Mouse (Mus musculus): ENCODE measurements around the gene Sbk2. TPM values are rescaled to one million over a fixed set of nuclear protein-coding genes. Genes with fewer than 3 reads are reported as not detected.

The Sbk2 gene
- polyA plus RNA-seq, 1 experiment = 0.06 TPM

DNA sequence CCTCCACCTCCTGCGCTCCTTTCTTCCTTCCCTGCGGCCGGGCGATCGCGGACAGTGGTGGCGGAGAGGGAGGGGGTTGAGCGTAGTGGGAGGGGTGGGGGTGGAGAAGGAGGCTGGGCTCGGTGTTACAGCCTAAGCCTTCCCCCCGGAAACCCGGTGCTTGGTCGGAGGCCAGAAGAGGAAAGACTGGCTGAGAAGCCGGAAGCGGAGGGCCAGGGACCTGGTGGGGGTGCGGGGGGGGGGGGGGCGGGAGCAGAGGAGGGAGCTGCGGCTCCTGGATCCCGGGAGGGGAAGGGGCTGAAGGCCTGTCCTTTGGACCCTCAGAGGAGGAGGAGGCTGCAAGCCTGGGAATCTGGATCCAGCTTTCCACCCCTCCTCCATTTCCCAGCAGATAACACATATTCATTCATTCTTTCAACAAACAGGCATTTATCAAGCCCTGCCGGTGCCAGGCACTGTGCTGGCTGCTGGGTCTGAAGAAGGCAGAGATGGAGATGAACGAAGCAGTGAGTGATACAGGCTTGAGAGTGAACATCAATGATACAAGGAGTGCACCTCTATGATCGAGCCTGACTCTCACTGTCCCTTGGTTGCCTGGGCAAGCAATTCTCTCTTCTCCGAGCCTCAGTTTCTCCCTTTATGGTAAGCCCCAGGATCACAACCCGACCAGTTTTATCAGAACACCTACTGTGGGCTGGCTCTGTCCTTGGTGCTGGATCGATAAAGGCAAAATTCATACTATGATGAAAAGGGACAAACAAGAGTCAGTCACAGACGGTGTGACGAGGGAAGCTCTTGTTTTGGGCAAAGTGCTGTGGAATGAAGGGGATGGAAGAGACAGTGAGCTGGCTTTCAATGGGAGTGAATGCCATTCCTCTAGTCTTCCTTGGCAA, 32.0 kb upstream of the Sbk2 start, which contains the start of gene Zfp579:
Gene Zfp579, minus strand, starts transcription at position 156 of the 893 bp plus-strand sequence.
- no peaks in the 10 kb centered on the region for H3K79me3 ChIP-seq (ENCODE audit: low read depth)
- TF ChIP-seq USF1 (IDR thresholded peaks at IDR 0.05; ENCODE audit: low read depth) (no peak), FOSL1 (IDR thresholded peaks at IDR 0.05; ENCODE audit: insufficient read depth, low read length, poor library complexity, severe bottlenecking) (no peak)
- H3K27me3 ChIP-seq (ENCODE audit: control insufficient read depth, insufficient read depth, insufficient read length) = no peaks in the 10 kb centered on the region
- H3ac ChIP-seq (ENCODE audit: control insufficient read depth, insufficient read length, low read depth) = peak within 1 kb of the TSS; percentile 72
- H3K36me3 ChIP-seq (ENCODE audit: control insufficient read depth, insufficient read depth) = no peaks in the 10 kb centered on the region
- H3K4me3 ChIP-seq (ENCODE audit: insufficient read depth, poor library complexity, severe bottlenecking) = peak within 1 kb of the TSS; percentile 43
- peaks cover 6% of the 10 kb centered on the region for H3K79me2 ChIP-seq (ENCODE audit: control insufficient read depth, insufficient read depth)

DNA sequence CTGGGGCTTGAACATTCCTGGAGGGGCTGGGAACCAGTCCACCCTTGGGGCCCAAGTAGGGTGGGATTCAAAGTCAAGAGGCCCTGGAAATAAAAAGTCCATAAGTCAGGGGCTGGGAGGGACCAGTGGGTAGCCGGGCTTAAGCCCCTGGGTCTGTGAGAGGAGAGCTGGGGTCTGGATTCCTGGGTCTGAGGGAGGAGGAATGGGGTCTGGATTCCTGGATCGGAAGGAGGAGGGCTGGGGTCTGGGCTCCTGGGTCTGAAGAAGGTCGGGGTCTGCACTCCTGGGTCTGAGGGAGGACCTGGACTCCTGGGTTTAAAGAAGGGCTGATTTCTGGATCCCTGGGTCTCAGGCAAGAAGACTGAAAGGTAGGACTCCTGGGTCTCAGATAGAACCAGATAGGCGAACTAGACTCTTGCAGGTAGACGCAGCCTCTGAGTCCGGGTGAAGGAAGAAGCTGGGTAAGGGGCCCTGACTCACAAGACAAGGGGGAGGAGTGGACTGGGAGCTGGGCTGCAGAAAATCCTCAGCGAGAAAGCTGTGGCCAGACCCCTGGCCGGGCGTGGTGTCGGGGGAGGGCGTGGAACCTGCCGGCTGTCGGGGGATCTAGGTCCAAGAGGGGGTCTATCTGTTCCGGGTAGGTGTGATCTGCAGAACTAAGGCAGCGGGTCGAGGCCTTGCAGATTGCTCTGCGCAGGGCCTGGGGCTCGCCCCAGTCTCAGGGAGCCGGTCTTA, 31.2 kb upstream of the Sbk2 start:
- Histone ChIP-seq H3K4me3 (ENCODE audit: insufficient read depth, poor library complexity, severe bottlenecking) (peak overlapping the region; percentile 43), H3ac (ENCODE audit: control insufficient read depth, insufficient read length, low read depth) (peak overlapping the region; percentile 72), H3K79me3 (ENCODE audit: low read depth) (no peaks in the 10 kb centered on the region), H3K36me3 (ENCODE audit: control insufficient read depth, insufficient read depth) (no peaks in the 10 kb centered on the region), H3K27me3 (ENCODE audit: control insufficient read depth, insufficient read depth, insufficient read length) (no peaks in the 10 kb centered on the region), H3K79me2 (ENCODE audit: control insufficient read depth, insufficient read depth) (peaks cover 6% of the 10 kb centered on the region)
- no peak for TF ChIP-seq MYOG (IDR thresholded peaks at IDR 0.05; ENCODE audit: control insufficient read depth, extremely low read depth, insufficient read length)
- TF ChIP-seq MYOD1 (IDR thresholded peaks at IDR 0.05; ENCODE audit: control insufficient read depth, insufficient read length, low read depth) = no peak
- no peak for TF ChIP-seq CEBPB (IDR thresholded peaks at IDR 0.05; ENCODE audit: low read depth)
- no peak for TF ChIP-seq MAX (IDR thresholded peaks at IDR 0.05)
- no peak for TF ChIP-seq FOSL1 (IDR thresholded peaks at IDR 0.05; ENCODE audit: insufficient read depth, low read length, poor library complexity, severe bottlenecking)
- no peak for TF ChIP-seq USF1 (IDR thresholded peaks at IDR 0.05; ENCODE audit: low read depth)
- TF ChIP-seq CTCF (IDR thresholded peaks at IDR 0.05; ENCODE audit: control insufficient read depth, insufficient read depth, insufficient read length) = no peak

DNA sequence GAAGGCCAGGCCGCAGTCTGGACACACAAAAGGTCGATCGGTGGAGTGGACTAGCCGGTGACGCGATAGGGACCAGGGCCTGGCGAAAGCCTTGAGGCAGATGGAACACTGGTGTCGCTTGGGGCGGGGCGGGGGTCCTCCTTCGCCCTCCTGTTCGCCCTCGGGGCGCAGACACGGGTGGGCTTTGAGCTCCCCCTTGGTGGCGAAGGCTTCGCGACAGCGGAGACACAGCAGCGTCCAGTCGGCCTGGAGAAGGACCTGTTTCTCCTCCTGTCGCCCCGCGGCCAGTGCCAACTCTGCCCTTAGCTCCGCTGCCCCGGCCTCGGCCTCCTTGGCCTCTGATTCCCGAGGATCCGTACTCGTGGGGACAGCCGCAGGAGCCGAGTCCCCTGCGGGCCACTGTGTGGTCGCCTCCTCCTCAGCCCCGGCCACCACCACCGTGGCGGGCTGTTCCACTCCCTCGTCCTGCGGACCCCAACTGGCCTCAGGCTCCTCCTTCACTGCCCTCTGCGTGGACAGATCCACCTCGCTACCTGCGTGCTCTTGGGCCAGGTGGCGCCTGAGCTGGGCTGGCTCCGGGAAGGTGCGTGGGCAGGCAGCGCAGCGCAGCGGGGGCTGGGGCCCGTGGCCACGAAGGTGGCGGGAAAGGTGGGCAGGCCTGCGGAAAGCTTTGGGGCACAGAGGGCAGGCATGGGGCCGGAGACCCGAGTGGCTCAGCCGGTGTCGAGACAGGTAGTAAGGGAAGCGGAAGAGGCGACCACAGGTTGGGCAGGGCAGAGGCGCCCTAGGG, 30.0 kb upstream of the Sbk2 start:
- TF ChIP-seq MYOG (IDR thresholded peaks at IDR 0.05; ENCODE audit: control insufficient read depth, extremely low read depth, insufficient read length) (no peak), CTCF (IDR thresholded peaks at IDR 0.05; ENCODE audit: control insufficient read depth, insufficient read depth, insufficient read length) (no peak)
- Histone ChIP-seq H3K4me3 (ENCODE audit: insufficient read depth, poor library complexity, severe bottlenecking) (no peak overlapping the region), H3K36me3 (ENCODE audit: control insufficient read depth, insufficient read depth) (no peaks in the 10 kb centered on the region), H3K79me2 (ENCODE audit: control insufficient read depth, insufficient read depth) (peaks cover 6% of the 10 kb centered on the region), H3K27me3 (ENCODE audit: control insufficient read depth, insufficient read depth, insufficient read length) (no peaks in the 10 kb centered on the region), H3K79me3 (ENCODE audit: low read depth) (no peaks in the 10 kb centered on the region), H3ac (ENCODE audit: control insufficient read depth, insufficient read length, low read depth) (no peak overlapping the region)

DNA sequence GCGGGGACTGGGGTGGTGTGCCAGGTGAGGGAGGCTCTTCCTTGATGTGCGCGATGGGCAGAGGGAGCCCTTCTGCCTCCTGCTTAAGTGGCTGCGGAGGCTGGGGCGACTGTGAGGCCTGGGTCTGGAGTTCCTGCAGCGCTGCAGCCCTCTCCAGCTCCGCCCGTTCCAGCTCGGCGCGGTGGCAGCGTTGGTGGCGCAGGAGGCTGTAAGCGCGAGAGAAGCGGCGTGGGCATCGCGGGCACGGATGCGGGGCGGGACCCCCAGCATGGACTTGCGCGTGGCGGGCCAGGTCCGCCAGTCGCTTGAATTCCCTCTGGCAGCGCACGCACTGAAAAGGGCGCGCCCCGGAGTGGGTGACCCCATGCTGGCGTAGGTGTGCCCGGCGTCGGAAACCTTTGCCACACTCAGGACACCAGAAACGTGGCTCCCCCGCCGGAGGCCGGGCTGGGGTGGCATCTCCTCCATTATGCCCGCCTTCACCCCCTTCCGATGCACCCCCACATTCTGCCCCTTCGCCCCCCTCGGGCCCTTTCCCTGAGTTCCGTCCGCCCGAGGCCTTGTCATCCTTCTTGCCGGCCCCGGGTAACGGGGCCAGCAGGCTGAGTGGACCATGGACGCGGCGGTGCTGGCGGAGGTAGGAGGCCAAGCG, 29.3 kb upstream of the Sbk2 start:
- no peak overlapping the region for H3K4me3 ChIP-seq (ENCODE audit: insufficient read depth, poor library complexity, severe bottlenecking)
- H3ac ChIP-seq (ENCODE audit: control insufficient read depth, insufficient read length, low read depth) = no peak overlapping the region
- TF ChIP-seq MAX (IDR thresholded peaks at IDR 0.05) (no peak), CTCF (IDR thresholded peaks at IDR 0.05; ENCODE audit: control insufficient read depth, insufficient read depth, insufficient read length) (no peak), FOSL1 (IDR thresholded peaks at IDR 0.05; ENCODE audit: insufficient read depth, low read length, poor library complexity, severe bottlenecking) (no peak), USF1 (IDR thresholded peaks at IDR 0.05; ENCODE audit: low read depth) (no peak), MYOG (IDR thresholded peaks at IDR 0.05; ENCODE audit: control insufficient read depth, extremely low read depth, insufficient read length) (no peak), MYOD1 (IDR thresholded peaks at IDR 0.05; ENCODE audit: control insufficient read depth, insufficient read length, low read depth) (no peak)
- H3K36me3 ChIP-seq (ENCODE audit: control insufficient read depth, insufficient read depth) = no peaks in the 10 kb centered on the region
- H3K79me2 ChIP-seq (ENCODE audit: control insufficient read depth, insufficient read depth) = peaks cover 6% of the 10 kb centered on the region
- H3K79me3 ChIP-seq (ENCODE audit: low read depth) = no peaks in the 10 kb centered on the region
- H3K27me3 ChIP-seq (ENCODE audit: control insufficient read depth, insufficient read depth, insufficient read length) = no peaks in the 10 kb centered on the region

DNA sequence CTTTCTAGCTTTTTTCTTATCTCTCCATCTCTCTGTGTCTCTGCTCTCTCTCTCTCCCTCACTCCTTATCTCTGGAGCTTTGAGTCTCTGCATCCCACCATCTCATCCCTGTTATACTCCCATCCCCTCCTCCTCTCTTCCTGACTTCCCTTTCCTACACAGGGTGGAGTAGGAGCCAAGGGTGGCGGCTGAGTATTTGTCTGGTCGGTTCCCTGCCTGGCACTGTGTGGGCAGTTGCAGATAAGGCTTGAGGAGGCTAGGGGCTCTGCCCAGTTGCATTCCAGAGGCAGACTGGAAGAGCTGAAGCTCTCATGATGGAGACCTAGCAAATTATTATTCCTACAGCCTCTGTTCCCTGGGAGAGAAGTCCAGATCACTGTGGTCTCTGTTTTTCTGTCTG, 24.0 kb upstream of the Sbk2 start:
- no peaks in the 10 kb centered on the region for H3K79me2 ChIP-seq (ENCODE audit: control insufficient read depth, insufficient read depth)
- no peak for TF ChIP-seq FOSL1 (IDR thresholded peaks at IDR 0.05; ENCODE audit: insufficient read depth, low read length, poor library complexity, severe bottlenecking)
- TF ChIP-seq MYOD1 (IDR thresholded peaks at IDR 0.05; ENCODE audit: control insufficient read depth, insufficient read length, low read depth) = no peak
- no peak for TF ChIP-seq MYOG (IDR thresholded peaks at IDR 0.05; ENCODE audit: control insufficient read depth, extremely low read depth, insufficient read length)
- TF ChIP-seq CEBPB (IDR thresholded peaks at IDR 0.05; ENCODE audit: low read depth) = no peak
- H3K79me3 ChIP-seq (ENCODE audit: low read depth) = no peaks in the 10 kb centered on the region
- H3K36me3 ChIP-seq (ENCODE audit: control insufficient read depth, insufficient read depth) = no peaks in the 10 kb centered on the region
- H3K27me3 ChIP-seq (ENCODE audit: control insufficient read depth, insufficient read depth, insufficient read length) = peaks cover 17% of the 10 kb centered on the region
- H3ac ChIP-seq (ENCODE audit: control insufficient read depth, insufficient read length, low read depth) = no peak overlapping the region
- no peak overlapping the region for H3K4me3 ChIP-seq (ENCODE audit: insufficient read depth, poor library complexity, severe bottlenecking)
